Mouse (Mus musculus) limb, embryonic 14.5 days (tissue): ENCODE results near the gene Grik4. TPM values are rescaled to one million over a fixed set of nuclear protein-coding genes. Genes with fewer than 3 reads are reported as not detected.

ENCODE experiments used
- ATAC-seq: fragments of 200-750 bp; cut with Nextera tagmentation; 2 replicates; pipeline ENCODE4 v1.8.0; 2017; ENCODE audit warnings: low read depth, moderate number of reproducible peaks, moderate TSS enrichment; ENCODE audit not compliant: low FRiP score
- DNase-seq: peaks from one replicate; pipeline ENCODE4 v3.0.0-alpha.2; 2015; ENCODE audit warnings: low spot score
- H3K27ac ChIP-seq: fragments of 300-500 bp; sonication (generic); replicated peaks from 2 replicates; pipeline ENCODE4 v1.5.1; 2014; ENCODE audit warnings: low read depth, mild to moderate bottlenecking, low read length, moderate library complexity, mixed read lengths
- H3K27me3 ChIP-seq: fragments of 300-500 bp; sonication (generic); 2 replicates; pipeline ENCODE4 v1.6.1; 2014; ENCODE audit warnings: low read length, mixed read lengths; ENCODE audit not compliant: control insufficient read depth, insufficient read depth
- H3K36me3 ChIP-seq: fragments of 300-500 bp; sonication (generic); 2 replicates; pipeline ENCODE4 v1.6.1; 2014; ENCODE audit warnings: mild to moderate bottlenecking, low read length, moderate library complexity, mixed read lengths; ENCODE audit not compliant: control insufficient read depth, insufficient read depth
- H3K4me1 ChIP-seq: fragments of 300-500 bp; sonication (generic); 2 replicates; pipeline ENCODE4 v1.6.1; 2014; ENCODE audit warnings: antibody characterized with exemption, low read length, mixed read lengths; ENCODE audit not compliant: control insufficient read depth, insufficient read depth
- H3K4me2 ChIP-seq: fragments of 300-500 bp; sonication (generic); replicated peaks from 2 replicates; pipeline ENCODE4 v1.6.1; 2014; ENCODE audit warnings: low read depth, mild to moderate bottlenecking, low read length, moderate library complexity; ENCODE audit not compliant: severe bottlenecking
- H3K4me3 ChIP-seq: fragments of 300-500 bp; sonication (generic); replicated peaks from 2 replicates; pipeline ENCODE4 v1.5.1; 2014; ENCODE audit warnings: low read length
- H3K9ac ChIP-seq: fragments of 300-500 bp; sonication (generic); 2 replicates; pipeline ENCODE4 v1.6.1; 2014; ENCODE audit warnings: mild to moderate bottlenecking, low read depth, low read length, moderate library complexity; ENCODE audit not compliant: severe bottlenecking
- H3K9me3 ChIP-seq: fragments of 300-500 bp; sonication (generic); 2 replicates; pipeline ENCODE4 v1.6.1; 2016; ENCODE audit warnings: low read length; ENCODE audit not compliant: control insufficient read depth
- POLR2A ChIP-seq: fragments of 200-500 bp; IDR thresholded peaks from 2 replicates; pipeline ENCODE4 v1.8.0; 2012; ENCODE audit warnings: inconsistent platforms, mild to moderate bottlenecking, moderate library complexity, borderline replicate concordance; ENCODE audit not compliant: insufficient read depth, insufficient read length; ENCODE audit errors: extremely low read depth
- WGBS: fragments of 180-500 bp; shearing (Covaris S2); extraction: QIAGEN DNeasy Blood & Tissue Kit; methylation state at CpG from one replicate; pipeline ENCODE4 v1.1.7; 2014; 5-methylcytosine and 5-hydroxymethylcytosine counted together
- polyA plus RNA-seq, 2 experiments: library from polyadenylated mRNA; depleted of rRNA in 1 of 2; stranded (reverse) in 1 of 2; unstranded in 1 of 2; fragments of >200 nt; fragmentation: Nextera tagmentation in 1 of 2; extraction: Ambion mirVana in 1 of 2; gene quantifications; 2 replicates each; pipeline versions ENCODE4 v1.2.1 to v1.2.3; 2012 to 2014

Gene Grik4
- polyA plus RNA-seq, 2 experiments: 0.85 to 2.4 TPM

DNA sequence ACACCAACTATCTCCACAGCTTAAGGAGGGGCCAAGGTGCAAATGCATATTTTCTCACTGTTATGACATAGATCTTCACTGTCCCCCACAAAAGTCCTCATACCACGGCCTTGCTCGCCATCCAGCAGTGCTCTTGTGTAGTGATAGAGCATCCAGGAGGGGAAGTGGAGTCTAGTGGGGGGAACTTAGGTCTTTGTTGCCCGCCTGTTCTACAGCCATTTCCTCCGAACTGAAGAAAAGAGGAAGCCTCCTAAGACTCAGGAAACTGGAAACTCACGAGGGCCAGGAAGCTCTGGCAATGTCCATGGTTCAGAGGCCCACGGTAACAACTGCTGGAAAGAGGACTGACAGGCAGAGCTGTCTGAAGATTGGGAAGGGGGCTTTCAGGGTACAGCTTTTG lies 106.8 kb downstream of the Grik4 start:
- DNase-seq (no peak), ATAC-seq (no peak)
- Histone ChIP-seq H3K4me2 (no peak overlapping the region), H3K9ac (no peak overlapping the region), H3K4me3 (no peak overlapping the region), H3K27ac (no peak overlapping the region), H3K4me1 (no peaks in the 10 kb centered on the region), H3K27me3 (no peaks in the 10 kb centered on the region), H3K9me3 (no peaks in the 10 kb centered on the region), H3K36me3 (no peaks in the 10 kb centered on the region)
- WGBS: 67% methylated on average over 6 of the region's 6 CpGs
- TF ChIP-seq POLR2A: no peak

GRCm38 (mm10) chr9:42831558-42831957 lies 112.7 kb downstream of the Grik4 start:
- Histone ChIP-seq H3K4me2 (no peak overlapping the region), H3K9ac (no peak overlapping the region), H3K36me3 (no peaks in the 10 kb centered on the region), H3K9me3 (no peaks in the 10 kb centered on the region), H3K27ac (no peak overlapping the region), H3K4me1 (no peaks in the 10 kb centered on the region), H3K4me3 (no peak overlapping the region), H3K27me3 (no peaks in the 10 kb centered on the region)
- ATAC-seq (no peak), DNase-seq (no peak)
- no peak for TF ChIP-seq POLR2A
- WGBS: 89% methylated on average over 6 of the region's 6 CpGs

DNA sequence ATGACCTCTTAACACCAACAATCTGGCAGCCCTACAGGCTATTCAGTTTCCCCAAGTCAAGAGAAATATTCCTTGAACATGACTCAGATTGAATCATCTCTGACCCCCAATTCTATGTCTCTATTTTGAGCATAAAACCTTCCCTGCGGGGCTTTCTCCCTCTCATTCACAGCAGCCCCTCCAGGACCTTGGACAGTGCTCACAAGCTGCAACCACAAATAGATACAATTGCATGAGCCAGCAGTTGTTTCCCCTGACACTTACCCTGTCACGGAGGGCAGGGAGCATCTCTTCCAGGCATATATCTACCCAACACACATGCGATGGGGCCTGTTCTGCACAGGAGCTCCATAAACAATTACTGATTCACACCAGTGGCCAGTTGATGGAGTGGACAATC lies 125.0 kb downstream of the Grik4 start:
- DNase-seq (peak; percentile 8), ATAC-seq (no peak)
- Histone ChIP-seq H3K9me3 (no peaks in the 10 kb centered on the region), H3K27ac (no peak overlapping the region), H3K36me3 (no peaks in the 10 kb centered on the region), H3K27me3 (no peaks in the 10 kb centered on the region), H3K4me3 (no peak overlapping the region), H3K4me2 (no peak overlapping the region), H3K9ac (no peak overlapping the region), H3K4me1 (no peaks in the 10 kb centered on the region)
- no peak for TF ChIP-seq POLR2A
- WGBS: 46% methylated on average over 3 of the region's 3 CpGs

GRCm38 (mm10) chr9:42816815-42817214 lies 127.5 kb downstream of the Grik4 start:
- Histone ChIP-seq H3K9me3 (no peaks in the 10 kb centered on the region), H3K4me3 (no peak overlapping the region), H3K27me3 (no peaks in the 10 kb centered on the region), H3K36me3 (no peaks in the 10 kb centered on the region), H3K27ac (no peak overlapping the region), H3K4me2 (no peak overlapping the region), H3K4me1 (no peaks in the 10 kb centered on the region), H3K9ac (no peak overlapping the region)
- DNase-seq (no peak), ATAC-seq (no peak)
- no peak for TF ChIP-seq POLR2A
- 83% methylated on average over 1 of the region's 1 CpGs for WGBS

DNA sequence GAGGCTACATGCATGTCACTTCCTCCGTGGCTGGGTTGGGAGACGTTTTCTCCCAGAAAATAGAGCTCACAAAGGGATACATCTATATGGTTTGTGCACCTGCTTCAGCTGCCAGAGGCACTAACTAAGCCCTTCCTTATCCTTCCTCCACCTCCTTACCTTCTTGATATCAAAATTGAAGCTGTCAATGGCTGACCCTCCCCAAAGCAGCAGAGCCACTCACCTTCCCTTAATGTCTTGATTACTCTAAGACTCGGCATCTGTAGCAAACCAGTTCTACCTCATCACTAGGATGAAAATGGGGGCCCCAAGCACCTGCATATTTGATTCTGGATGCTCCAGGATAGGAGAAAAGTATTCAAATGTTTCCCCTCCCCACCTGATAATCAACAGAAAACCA lies 135.1 kb downstream of the Grik4 start:
- no peaks in the 10 kb centered on the region for H3K4me1 ChIP-seq
- H3K4me3 ChIP-seq: no peak overlapping the region
- WGBS: 92% methylated on average over 3 of the region's 3 CpGs
- H3K27me3 ChIP-seq: no peaks in the 10 kb centered on the region
- TF ChIP-seq POLR2A: no peak
- DNase-seq (no peak), ATAC-seq (no peak)
- no peak overlapping the region for H3K4me2 ChIP-seq
- no peak overlapping the region for H3K27ac ChIP-seq
- no peaks in the 10 kb centered on the region for H3K36me3 ChIP-seq
- no peak overlapping the region for H3K9ac ChIP-seq
- H3K9me3 ChIP-seq: no peaks in the 10 kb centered on the region

DNA sequence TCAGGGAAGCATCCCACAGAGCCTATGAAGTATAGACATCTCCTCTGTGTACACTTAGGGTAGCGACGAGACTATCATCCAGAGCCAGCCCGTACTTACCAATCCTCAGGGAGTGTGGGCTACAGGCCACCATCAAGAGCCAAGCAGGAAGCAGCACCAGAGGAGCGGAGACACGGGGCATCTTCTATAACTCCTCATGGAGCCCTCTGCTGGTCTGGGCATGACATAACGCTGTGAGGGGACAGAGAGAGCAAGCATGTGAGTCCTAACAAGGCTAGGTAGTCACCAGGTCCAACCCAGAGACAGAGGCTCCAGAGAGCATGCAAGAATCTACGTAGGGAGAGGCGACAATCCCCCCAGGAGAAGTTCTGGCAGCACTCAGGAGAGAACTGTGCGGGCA lies 135.9 kb downstream of the Grik4 start:
- H3K27me3 ChIP-seq: no peaks in the 10 kb centered on the region
- no peak overlapping the region for H3K4me2 ChIP-seq
- no peak overlapping the region for H3K4me3 ChIP-seq
- no peaks in the 10 kb centered on the region for H3K4me1 ChIP-seq
- no peak overlapping the region for H3K27ac ChIP-seq
- ATAC-seq: no peak
- no peak for TF ChIP-seq POLR2A
- 69% methylated on average over 9 of the region's 9 CpGs for WGBS
- DNase-seq: no peak
- no peaks in the 10 kb centered on the region for H3K36me3 ChIP-seq
- H3K9me3 ChIP-seq: no peaks in the 10 kb centered on the region
- no peak overlapping the region for H3K9ac ChIP-seq
